Mouse (Mus musculus): ENCODE data around the gene Rab6b.

- no peak for TF ChIP-seq CTCF (IDR thresholded peaks at IDR 0.05; ENCODE audit: low read depth, low read length)
- no peak for TF ChIP-seq POLR2A (IDR thresholded peaks at IDR 0.05; ENCODE audit: borderline replicate concordance, low read depth, low read length)
Measured at GRCm38 (mm10) chr9:103146703-103147102, 35.1 kb downstream of the Rab6b start.
